Mouse (Mus musculus): ENCODE data around the gene Mum1. TPM values are rescaled to one million over a fixed set of nuclear protein-coding genes. Genes with fewer than 3 reads are reported as not detected.
"Not testable (repeated sequence)": the region's sequence is repeated elsewhere in the genome, so short reads cannot be mapped to it uniquely, and the experiment has no call there.

The Mum1 gene
- polyA plus RNA-seq, 1 experiment from 2014 or later: 21.9 TPM

DNA sequence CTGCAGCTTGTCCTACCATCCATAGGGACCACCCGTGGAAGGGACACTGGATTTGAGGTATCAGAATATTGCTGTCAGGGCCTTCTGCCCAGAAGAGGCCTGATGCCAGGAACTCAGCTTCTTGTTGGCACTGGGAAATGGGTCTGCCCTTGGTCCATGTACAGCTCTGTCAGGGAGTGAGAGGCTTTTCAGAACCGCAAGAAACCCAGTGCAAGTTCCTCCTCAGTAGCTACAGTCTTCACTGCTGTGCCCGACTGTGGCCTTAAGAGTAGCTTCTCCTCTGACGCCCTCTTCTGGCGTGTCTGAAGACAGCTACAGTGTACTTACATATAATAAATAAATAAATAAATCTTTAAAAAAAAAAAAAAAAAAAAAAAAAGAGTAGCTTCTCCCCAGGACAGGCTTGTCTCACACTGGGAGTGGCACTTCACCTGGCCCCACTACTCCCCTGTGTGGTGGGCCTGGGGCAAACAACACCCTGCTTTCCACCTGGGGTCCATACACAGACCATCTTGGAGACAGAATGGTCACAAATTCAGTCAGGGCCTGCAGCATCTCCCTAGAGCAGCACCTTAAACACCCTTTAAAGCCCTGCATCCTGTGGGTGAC, 18.7 kb downstream of the Mum1 start:
- 35% methylated on average over 5 of the region's 5 CpGs for WGBS
- no peak overlapping the region for H3K9ac ChIP-seq (ENCODE audit: low read depth, low read length)

DNA sequence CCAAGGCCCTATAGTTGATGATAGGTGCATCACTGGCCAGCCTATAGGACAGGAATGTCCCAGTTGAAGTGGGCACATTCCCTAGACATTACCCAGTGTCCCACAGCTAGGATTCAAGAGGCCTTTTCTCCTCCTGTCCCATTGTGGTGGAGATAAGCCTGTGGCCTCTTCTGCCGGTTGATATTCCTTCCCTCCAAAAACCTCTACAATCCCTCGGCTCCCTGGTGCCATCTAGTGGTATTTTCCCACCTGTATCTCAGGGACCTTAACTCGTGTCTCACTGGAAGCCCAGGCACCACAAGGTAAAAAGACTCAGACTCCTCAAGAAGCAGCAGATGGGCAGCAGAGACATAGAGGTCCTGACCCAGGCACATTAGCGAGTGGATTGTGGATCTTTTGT, 19.4 kb downstream of the Mum1 start:
- H3K27ac ChIP-seq (ENCODE audit: low read depth, low read length): no peak overlapping the region
- no peaks in the 10 kb centered on the region for H3K4me1 ChIP-seq (replicated peaks; ENCODE audit: control insufficient read depth, insufficient read depth, low read length)
- peak; percentile 97 for TF ChIP-seq CTCF (IDR thresholded peaks at IDR 0.05; ENCODE audit: low read depth)
- ATAC-seq: no peak
- no peak overlapping the region for H3K9ac ChIP-seq (ENCODE audit: low read depth, low read length)
- no peak overlapping the region for H3K4me3 ChIP-seq (ENCODE audit: low read depth, low read length)
- H3K27me3 ChIP-seq (replicated peaks; ENCODE audit: control insufficient read depth, insufficient read depth, low read length): no peaks in the 10 kb centered on the region
- WGBS: 3% methylated on average over 4 of the region's 4 CpGs
- no peaks in the 10 kb centered on the region for H3K9me3 ChIP-seq (ENCODE audit: control insufficient read depth)
- peaks cover 37% of the 10 kb centered on the region for H3K36me3 ChIP-seq (ENCODE audit: control insufficient read depth, insufficient read depth)
- H3K4me2 ChIP-seq (replicated peaks; ENCODE audit: low read depth): no peak overlapping the region

More for the DNA sequence above, 18.7 kb downstream of the Mum1 start:
- ATAC-seq: no peak
- H3K27ac ChIP-seq (ENCODE audit: low read depth, low read length): no peak overlapping the region
- TF ChIP-seq CTCF (IDR thresholded peaks at IDR 0.05; ENCODE audit: low read depth): peak; percentile 62
- H3K27me3 ChIP-seq (replicated peaks; ENCODE audit: control insufficient read depth, insufficient read depth, low read length): no peaks in the 10 kb centered on the region
- no peaks in the 10 kb centered on the region for H3K4me1 ChIP-seq (replicated peaks; ENCODE audit: control insufficient read depth, insufficient read depth, low read length)
- no peak overlapping the region for H3K4me2 ChIP-seq (replicated peaks; ENCODE audit: low read depth)
- H3K4me3 ChIP-seq (ENCODE audit: low read depth, low read length): no peak overlapping the region
- H3K9me3 ChIP-seq (ENCODE audit: control insufficient read depth): no peaks in the 10 kb centered on the region
- H3K36me3 ChIP-seq (ENCODE audit: control insufficient read depth, insufficient read depth): peaks cover 44% of the 10 kb centered on the region

GRCm38 (mm10) chr10:80247849-80248248, 21.6 kb downstream of the Mum1 start:
- no peak for ATAC-seq
- Histone ChIP-seq H3K9ac (ENCODE audit: low read depth, low read length) (no peak overlapping the region), H3K4me3 (ENCODE audit: low read depth, low read length) (no peak overlapping the region), H3K27ac (ENCODE audit: low read depth, low read length) (no peak overlapping the region), H3K4me2 (replicated peaks; ENCODE audit: low read depth) (no peak overlapping the region), H3K36me3 (ENCODE audit: control insufficient read depth, insufficient read depth) (peaks cover 25% of the 10 kb centered on the region), H3K4me1 (replicated peaks; ENCODE audit: control insufficient read depth, insufficient read depth, low read length) (no peaks in the 10 kb centered on the region), H3K27me3 (replicated peaks; ENCODE audit: control insufficient read depth, insufficient read depth, low read length) (no peaks in the 10 kb centered on the region), H3K9me3 (ENCODE audit: control insufficient read depth) (no peaks in the 10 kb centered on the region)
- WGBS: 49% methylated on average over 6 of the region's 6 CpGs
- TF ChIP-seq CTCF (IDR thresholded peaks at IDR 0.05; ENCODE audit: low read depth): peak; percentile 67

DNA sequence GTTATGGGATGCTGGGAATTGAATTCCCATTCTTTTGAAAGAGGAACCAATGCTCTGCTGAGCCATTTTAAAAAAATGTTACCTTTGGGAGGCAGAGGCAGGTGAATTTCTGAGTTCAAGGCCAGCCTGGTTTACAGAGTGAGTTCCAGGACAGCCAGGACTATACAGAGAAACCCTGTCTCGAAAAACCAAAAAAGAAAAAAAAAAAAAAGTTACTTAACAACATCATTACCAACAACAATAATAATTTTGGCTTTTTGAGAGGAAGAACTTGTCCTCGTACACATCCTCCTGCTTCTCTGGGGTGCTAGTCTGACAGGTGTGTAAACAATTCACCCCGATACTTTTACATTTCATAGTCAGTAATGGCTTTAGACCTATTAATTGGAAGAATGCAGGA, 22.2 kb downstream of the Mum1 start:
- Histone ChIP-seq H3K36me3 (ENCODE audit: control insufficient read depth, insufficient read depth) (peaks cover 27% of the 10 kb centered on the region), H3K4me3 (ENCODE audit: low read depth, low read length) (peak overlapping the region; percentile 79), H3K4me2 (replicated peaks; ENCODE audit: low read depth) (peak overlapping the region; percentile 81)
- H3K9me3 ChIP-seq (ENCODE audit: control insufficient read depth); H3K4me1 ChIP-seq (replicated peaks; ENCODE audit: control insufficient read depth, insufficient read depth, low read length); H3K9ac ChIP-seq (ENCODE audit: low read depth, low read length); ATAC-seq; H3K27ac ChIP-seq (ENCODE audit: low read depth, low read length); H3K27me3 ChIP-seq (replicated peaks; ENCODE audit: control insufficient read depth, insufficient read depth, low read length): not testable (repeated sequence)
- WGBS: 26% methylated on average over 3 of the region's 3 CpGs

DNA sequence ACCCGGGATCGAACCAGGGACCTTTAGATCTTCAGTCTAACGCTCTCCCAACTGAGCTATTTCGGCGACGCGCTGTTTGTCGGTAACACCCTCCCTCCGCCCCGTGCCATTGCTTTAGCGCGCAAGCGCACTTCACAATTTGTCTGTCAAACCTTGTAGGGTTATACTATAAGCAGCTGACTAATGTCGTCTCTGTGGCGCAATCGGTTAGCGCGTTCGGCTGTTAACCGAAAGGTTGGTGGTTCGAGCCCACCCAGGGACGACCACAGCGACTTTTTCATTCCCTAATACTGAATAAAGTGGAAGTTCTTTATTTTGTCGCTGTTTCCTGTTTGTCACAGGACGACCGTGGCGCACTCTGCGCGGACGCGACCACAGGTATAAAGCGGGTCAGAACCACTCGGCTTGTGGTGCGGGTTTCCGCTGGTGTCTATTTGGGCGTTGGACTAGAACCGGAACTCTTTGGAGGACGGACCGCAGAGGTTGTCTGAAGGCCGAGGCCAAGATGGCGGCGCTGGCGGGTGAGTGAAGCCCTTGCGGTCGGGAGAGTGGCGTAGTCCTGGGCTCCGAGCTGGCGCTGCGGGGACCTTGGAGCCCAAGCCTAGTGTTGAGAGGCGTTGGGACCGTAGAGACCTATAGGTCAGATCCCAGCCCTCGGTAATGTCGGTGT, 22.9 kb downstream of the Mum1 start, which contains the start of gene Ndufs7:
TSS of gene Ndufs7 (plus strand) at position 151 of the 670 bp plus-strand sequence.
- WGBS: under 1% methylated on average over 53 of the region's 53 CpGs
- Histone ChIP-seq H3K4me3 (ENCODE audit: low read depth, low read length) (peak within 1 kb of the TSS; percentile 79), H3K27me3 (replicated peaks; ENCODE audit: control insufficient read depth, insufficient read depth, low read length) (no peaks in the 10 kb centered on the region), H3K4me2 (replicated peaks; ENCODE audit: low read depth) (peak within 1 kb of the TSS; percentile 81), H3K9ac (ENCODE audit: low read depth, low read length) (peak within 1 kb of the TSS; percentile 83), H3K36me3 (ENCODE audit: control insufficient read depth, insufficient read depth) (peaks cover 26% of the 10 kb centered on the region), H3K4me1 (replicated peaks; ENCODE audit: control insufficient read depth, insufficient read depth, low read length) (no peaks in the 10 kb centered on the region), H3K27ac (ENCODE audit: low read depth, low read length) (peak within 1 kb of the TSS; percentile 92), H3K9me3 (ENCODE audit: control insufficient read depth) (no peaks in the 10 kb centered on the region)
- TF ChIP-seq CTCF (IDR thresholded peaks at IDR 0.05; ENCODE audit: low read depth): no peak; the same call in 1 of the 2 replicates
- ATAC-seq: peak; percentile 93

DNA sequence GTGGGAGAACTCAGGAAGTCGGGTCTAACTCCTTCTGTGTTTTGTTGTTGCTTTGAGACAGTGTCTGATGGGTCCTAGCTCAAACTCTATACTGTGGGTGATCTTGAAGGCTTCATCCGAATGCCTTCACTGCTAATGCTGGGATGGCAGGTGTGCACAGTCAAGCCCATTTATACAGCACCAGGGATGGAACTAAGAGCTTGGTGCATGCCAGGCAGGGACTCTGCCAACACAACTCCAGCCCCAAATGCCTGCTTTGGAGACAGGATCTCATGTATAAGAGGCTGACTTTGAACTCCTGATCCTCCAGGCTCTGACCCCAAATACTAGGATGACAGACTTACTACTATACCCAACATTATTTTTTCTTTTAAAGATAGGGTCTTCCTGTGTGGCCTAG, 23.8 kb downstream of the Mum1 start:
- WGBS: 27% methylated on average over 2 of the region's 2 CpGs
- H3K36me3 ChIP-seq (ENCODE audit: control insufficient read depth, insufficient read depth): peaks cover 30% of the 10 kb centered on the region
- TF ChIP-seq CTCF (IDR thresholded peaks at IDR 0.05; ENCODE audit: low read depth): no peak
- H3K9me3 ChIP-seq (ENCODE audit: control insufficient read depth): no peaks in the 10 kb centered on the region
- peak overlapping the region; percentile 79 for H3K4me3 ChIP-seq (ENCODE audit: low read depth, low read length)
- ATAC-seq: no peak
- H3K9ac ChIP-seq (ENCODE audit: low read depth, low read length): peak overlapping the region; percentile 83
- H3K27me3 ChIP-seq (replicated peaks; ENCODE audit: control insufficient read depth, insufficient read depth, low read length): no peaks in the 10 kb centered on the region
- peak overlapping the region; percentile 81 for H3K4me2 ChIP-seq (replicated peaks; ENCODE audit: low read depth)
- H3K4me1 ChIP-seq (replicated peaks; ENCODE audit: control insufficient read depth, insufficient read depth, low read length): no peaks in the 10 kb centered on the region
- H3K27ac ChIP-seq (ENCODE audit: low read depth, low read length): 0 out of 2 replicates have a peak overlapping the region, but pooled peaks have one; percentile 31
